Mouse (Mus musculus): Measurements from ENCODE around the gene H2-M3.

DNA sequence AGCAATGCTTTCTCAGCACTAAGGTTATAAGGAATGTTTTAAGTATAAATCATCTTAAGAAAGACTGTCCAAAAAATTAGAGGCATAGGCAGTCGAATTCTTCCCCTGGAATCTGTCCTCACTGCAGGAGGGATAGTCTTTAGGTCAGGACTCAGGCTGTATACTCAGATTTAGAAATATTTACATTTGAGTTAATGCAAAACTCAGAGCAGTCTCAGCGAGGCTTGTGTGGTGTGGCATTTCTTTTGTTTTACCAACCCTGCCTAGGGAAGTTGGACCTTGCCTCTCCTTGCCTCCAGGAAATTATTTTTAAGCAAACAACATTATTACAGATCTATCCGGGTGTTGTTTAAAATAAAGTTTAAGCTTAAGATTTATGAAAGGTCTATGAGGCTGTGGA lies 27.8 kb upstream of the H2-M3 start:
- TF ChIP-seq CTCF (IDR thresholded peaks at IDR 0.05) (no peak), POLR2A (IDR thresholded peaks at IDR 0.05; ENCODE audit: insufficient read depth, low read depth, low read length) (no peak), EP300 (IDR thresholded peaks at IDR 0.05; ENCODE audit: insufficient read depth, low read depth, low read length) (no peak)

All from heart, adult 2 months (tissue).